Mouse (Mus musculus): ENCODE data around the gene Pdxk.

The Pdxk gene

DNA sequence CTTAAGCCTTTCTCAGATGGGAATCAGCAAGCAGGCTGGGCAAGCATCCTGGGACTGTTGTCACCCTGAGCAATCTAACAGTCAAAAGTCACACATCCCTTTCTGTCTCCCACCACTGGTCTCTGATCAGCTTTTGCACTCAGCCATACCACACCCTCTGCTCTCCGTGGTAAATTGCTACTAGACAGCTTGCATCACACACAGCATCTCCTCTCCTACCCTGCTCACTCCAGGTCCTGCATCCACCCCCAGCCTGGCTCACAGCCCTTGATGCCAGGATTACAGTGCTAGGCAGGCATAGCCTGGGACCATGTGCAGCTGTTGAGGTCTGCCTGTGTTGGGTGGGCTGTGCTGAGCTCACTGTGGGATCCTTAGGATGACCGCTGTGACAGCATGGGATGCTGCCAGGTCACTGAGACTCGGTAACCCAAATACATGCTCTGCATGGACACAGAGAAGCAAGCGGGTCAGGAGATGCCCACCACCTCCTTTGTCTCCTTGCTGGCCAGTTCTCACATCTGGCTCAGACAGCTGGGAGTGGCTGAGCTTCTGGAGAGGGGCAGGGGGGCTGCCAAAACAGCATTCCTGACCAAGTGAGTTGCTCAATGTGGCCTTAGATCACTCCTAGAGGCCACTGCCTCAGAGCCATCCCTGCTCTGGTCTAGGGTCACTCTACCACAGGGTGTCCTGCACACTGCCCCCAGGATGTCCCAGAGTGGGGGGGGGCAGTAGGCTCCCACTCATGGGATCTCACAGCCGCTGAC is 6.2 kb downstream of the Pdxk start:
- DNase-seq = no peak

DNA sequence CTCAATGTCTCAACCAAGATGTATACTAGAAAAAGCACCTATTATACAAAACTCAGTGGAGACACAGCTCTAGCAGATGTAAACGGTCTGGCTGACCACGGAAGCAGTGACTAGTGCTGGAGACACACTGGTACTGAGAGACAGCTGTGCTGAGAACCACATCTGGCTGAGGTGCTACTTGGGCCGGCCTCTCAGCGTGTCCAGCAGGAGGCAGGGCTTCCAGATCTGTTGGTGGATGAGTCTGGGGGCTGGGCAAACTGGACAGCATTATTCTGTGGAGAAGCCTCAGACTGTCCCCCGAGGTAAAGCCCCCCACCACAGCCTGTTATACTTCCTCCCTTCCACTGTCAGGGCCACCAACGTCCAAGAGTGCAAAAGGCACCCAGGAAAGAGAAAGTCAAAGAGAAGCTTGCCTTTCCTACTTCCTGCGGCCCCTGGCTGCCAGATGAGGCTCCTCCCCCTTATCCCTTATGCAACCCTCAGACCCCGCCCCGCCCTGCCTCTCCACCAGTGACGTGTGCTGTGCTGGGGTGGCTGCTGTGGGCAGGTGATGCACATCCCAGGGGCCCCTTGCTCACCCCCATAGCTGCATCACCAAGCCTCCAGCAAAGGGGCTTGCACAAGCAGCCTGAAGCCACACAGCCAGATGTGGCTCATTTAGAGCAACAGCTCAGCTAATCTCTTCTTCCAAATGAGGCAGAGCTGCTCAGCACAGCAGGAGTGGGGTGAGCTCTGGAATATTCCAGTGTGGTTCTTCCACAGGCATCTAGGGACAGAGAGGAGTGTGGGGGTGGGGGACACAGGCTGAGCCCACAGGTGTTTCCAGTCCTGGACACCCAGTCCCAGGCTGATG is 7.1 kb downstream of the Pdxk start:
- peak; percentile 64 to 80 for DNase-seq

DNA sequence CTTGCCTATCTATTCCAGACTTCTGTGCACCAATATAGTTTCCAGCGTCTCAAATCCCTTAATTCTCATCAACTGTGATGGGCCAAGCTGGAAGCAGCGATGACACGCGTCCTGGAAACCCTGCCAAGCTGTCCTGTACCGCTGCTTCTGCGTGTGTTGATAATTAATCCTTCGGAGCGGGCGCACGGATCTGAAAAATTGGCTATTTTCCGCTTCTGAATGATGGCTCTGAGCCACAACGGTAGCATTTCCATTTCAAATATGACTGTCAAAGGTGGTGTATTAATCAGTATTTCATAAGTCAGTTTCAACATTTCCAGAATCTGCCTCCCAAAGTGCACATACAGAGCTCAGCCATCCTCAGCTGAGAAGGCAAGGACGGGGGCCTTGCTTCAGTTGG is 8.1 kb downstream of the Pdxk start:
- DNase-seq = peak in 1 of 2 experiments; percentile 45

DNA sequence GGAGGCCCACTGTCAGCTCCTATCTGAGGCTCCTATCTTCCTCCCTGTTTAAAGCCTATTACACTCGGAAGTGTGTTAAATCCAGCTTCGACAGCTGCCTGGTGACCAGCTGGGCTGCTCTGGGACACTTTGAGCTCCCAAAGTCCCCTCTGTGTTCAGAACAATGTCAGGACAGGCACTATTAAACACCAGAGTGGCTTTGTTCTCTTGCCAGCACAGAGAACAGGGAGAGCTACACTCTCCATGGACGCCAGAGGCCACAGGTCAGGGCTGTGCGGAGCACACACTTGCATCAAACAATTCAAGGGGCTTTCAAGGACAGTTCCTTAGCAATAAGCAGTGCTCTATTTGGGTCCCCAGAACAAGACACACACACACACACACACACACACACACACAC is 12.1 kb downstream of the Pdxk start:
- no peak for DNase-seq

DNA sequence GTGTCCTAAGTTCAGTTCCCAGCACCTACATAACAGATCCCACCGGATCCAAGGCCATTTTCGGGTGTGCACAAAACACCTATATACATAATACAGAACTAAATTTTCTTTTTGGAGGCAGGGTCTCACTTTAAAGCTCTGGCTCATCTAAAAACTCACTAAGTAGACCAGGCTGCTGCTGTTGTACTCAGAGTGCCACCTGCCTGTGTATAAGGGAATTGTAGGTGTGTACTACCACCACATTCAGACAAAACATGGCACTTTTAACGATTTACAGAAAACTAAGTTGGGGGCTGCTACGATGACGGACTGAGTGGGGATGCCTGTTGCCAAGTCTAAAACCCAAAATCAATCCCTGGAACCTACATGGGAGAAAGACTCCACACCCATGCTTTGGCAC is 14.0 kb downstream of the Pdxk start:
- DNase-seq = no peak

DNA sequence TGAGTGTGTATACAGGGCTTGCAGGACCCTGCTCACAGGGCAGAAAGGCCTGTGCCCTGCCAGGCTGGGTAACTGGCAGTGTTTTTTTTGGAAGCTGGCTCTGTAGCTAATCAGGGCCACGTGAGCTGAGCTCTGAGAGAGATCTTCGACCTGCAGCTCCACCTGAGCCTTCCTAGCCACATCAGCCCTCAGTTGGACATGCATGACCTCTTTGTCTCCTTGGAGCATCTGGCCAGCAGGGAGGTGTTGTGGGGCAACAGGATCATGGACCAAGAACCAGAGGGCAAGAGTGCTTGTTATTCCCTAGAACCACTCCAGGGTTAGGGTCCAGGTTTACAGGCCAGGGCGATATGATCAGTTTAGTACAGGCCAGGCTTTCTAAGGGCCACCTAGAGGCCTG is 17.4 kb downstream of the Pdxk start:
- DNase-seq = peak; percentile 42 to 60

DNA sequence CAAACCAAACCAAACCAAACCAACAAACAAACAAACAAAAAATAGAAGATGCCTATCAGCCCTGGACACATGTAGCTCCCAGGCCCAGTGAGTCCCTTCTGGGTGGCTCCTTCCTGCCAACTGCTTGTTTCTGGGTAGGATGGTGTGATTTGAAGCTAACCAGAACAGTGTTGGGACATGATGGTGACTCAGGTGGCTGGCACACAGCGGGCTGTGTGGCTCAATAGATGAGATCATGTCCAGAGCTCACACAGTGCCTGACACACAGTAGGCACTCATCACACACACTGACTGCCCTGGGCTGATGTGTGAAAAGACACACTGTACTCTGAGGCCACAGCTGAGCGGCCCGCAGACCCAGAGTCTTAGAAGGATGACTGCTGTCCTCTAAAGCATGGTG is 18.6 kb downstream of the Pdxk start:
- DNase-seq = no peak

DNA sequence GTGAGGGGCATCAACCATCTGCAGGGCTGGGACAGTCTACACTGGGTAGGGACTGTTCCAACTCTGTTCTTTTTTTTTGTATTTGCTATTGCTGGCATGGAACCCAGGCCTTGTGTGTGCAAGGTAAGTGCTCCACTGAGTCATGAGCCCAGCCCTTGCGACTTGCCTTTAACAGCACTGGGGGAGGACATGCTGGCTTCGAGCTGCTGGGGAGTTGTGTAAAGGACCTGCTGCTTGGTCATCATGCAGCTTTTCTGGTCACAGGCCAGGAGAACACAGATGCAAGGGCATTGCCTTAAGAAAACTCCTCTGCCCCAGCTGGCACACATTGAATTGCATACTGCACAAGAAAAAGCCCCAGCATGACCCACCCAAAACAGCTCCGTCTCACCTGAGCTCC is 22.5 kb downstream of the Pdxk start:
- no peak for DNase-seq

DNA sequence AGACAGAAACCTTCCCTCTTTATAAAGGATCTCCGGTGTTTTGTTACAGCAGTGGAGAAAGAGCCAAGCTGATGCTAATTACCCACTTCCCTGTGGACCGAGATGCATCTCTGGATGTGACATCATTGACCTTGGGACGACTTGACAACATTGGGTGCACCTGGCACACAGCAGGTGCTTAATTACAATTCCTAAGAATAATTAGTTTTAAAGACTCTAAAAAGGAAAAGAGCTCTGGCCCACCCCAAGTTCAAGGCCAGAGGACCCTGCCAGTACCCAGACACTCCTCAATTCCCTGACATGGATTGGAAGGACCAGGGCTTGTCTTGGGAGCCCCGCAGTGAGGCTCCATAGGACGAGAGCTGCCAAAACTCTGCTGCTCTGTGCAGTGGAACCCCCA is 23.2 kb downstream of the Pdxk start:
- no peak for DNase-seq

DNA sequence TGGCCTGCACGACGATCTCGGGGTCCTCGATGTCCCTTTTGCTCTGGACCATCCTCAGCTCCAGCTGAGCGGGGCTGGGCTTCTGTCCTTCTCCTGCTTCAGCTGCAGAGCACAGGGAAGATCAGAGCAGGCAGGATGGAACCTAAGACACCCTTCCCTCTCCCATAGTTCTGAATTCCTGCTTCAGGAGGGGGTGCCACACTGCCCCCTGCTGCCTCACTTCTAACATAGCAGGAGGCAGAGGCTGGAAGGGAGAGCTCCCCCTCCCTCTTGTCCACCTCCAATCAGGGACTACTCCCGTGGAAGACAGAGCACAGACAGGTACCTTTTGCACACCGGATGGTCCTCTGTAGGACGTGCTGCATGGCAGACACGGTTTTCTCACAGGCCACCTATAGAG is 24.0 kb downstream of the Pdxk start:
- peak in 1 of 2 experiments; percentile 64 for DNase-seq

DNA sequence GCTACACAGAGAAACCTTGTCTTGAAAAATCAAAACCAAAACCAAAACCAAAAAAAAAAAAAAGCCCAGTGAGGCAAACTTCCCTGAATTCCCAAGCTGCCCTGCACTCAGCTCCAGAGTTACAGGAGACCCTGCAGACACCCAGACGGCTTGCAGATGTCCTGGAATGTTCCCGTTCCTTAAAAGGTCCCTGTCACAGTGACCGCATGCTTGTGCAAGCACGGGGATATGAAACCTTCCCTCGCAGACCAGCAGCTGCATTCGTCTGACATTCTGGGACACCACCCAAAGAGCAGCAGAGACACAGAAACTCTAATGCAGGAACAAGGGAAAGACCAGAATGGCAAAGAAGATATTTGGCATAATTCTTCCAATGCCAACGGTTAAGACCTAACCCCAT is 24.8 kb downstream of the Pdxk start:
- no peak for DNase-seq

DNA sequence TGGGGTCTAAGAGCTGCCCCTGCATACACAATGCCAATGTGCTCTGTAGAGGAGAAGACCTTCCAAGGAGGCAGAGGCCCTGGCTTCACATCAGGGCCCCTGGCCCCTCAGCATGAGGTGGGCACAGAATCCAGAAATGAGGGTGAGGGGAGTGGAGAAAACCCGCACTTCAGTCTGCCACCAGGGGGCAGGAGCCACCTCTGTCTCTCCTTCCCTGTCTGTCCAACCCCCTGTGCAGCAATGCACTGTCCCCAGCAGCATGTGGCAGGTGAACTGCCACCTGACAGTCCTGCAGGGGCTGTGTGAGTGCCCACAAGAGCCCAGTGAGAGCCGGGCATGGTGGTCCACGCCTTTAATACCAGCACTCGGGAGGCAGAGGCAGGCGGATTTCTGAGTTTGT is 25.2 kb downstream of the Pdxk start:
- peak in 1 of 2 experiments; percentile 55 for DNase-seq

DNA sequence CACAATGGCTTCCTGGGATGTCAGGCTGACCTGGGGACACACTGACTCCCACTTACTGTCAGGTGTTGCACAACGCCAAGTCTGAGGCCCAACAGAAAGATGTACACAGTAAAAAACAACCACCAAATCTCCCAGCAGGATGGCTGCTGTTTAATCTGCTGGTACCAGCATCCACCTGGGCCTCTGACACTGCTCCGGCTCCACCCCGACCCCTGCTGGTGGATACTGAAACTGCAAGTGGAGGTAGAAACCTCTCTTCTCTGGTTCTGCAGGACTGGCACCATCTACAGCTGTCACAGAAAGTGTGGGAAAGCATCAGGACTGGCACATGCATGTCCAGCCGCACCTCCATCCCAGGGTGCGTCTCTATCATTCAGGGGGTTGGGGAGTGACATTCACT is 26.7 kb downstream of the Pdxk start:
- peak; percentile 68 to 92 for DNase-seq

DNA sequence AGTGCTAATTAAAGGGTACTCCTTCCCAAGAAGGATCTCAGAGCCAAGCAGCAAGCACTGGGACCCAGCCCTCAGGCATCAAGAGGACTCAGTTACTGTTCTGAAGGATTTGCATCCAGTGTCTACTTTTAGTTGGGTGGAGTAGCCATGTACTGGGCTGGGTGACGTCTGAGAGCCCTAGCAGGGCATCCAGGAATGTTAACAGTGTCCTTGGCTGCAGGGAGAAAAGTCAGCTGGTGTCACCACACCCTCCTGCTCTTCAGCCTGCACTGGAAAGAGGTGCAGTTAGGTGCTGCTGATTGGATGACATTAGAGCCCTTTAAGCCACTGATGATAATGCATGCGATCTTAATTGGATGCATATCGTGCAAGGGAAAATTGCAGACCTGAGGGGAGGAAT is 31.9 kb downstream of the Pdxk start:
- DNase-seq = no peak

DNA sequence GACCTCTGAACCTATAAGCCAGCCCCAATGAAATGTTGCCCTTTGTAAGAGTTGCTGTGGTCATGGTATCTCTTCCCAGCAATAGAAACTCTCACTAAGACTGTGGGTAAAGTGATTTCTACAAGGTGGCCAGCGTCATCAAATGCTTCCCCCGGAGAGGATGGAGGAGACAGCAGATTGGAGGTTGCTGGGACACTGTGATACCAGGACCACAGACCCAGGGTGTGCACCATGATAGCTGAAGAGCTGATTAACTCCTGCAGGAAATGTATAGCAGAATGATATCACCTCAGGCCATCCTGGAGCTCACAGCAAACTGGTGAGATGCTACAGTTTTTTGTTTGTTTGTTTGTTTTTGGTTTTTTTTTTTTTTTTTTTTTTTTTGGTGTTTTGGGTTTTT is 35.0 kb downstream of the Pdxk start:
- no peak for DNase-seq

DNA sequence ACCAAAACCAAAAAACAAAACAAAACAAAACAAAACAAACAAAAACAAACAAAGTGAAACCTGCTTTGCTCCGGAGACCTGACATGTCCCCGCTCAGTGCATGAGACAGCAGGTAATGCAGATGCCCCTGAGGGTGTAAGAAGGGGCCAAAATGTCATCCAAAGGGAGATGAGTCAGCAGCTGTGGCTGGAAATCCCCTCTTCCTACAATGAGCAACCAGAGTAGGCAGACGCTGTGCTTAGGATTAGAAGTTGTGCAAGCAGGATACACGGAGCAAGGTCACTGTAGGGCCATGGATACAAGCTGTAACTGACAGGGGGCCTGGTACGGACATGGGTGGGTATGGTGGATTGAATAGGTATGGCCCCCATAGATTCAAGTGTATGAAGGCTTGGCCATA is 35.6 kb downstream of the Pdxk start:
- DNase-seq = no peak

DNA sequence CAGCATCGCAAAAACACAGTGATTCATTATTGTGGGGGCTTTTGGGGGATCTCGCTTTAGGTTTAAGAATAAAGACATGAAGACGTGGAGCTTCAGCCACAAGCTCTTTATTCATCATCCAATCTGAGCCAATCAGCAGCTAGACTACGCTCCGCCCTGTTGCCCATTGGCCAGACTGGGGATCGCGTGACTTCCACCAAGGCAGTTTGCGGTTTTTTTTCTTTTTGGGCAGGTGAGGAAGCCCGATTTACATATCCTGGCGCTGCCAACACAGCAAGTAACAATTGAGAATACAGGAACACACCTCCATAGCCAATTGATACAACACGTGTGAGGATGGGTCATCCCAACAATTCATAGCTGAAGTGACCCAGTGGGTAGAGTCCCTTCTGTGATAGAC is 36.7 kb downstream of the Pdxk start:
- no peak for DNase-seq

DNA sequence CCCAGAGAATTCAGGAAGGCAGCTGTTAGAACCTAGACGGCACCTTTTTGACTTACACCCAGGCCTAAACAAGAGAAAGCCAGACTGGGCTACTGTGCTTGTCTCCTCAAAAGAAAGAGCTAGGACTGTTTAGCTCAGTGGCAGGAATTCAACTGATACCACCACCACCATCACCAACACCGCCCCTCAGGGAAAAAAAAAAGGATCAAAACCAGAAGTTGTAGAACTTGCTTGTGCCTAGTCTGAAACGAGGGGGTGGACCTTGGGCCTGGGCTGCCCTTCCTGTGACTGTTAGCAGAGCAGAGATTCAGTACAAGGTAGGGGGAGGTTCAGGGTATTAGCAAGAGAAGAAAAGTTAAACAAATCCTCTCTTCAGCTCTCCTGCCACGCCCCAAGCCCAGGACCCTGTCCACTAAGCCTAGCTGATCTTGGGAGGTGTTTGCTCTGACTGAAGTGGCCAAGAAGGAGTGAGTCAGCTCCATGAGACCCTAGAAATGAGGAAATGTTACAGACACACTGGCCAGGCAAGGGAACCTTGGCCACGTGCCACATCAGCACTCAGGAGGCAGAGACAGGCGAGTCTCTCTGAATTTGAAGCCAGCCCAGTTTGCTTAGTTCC is 38.5 kb downstream of the Pdxk start:
- peak in 1 of 2 experiments; percentile 48 for DNase-seq

DNA sequence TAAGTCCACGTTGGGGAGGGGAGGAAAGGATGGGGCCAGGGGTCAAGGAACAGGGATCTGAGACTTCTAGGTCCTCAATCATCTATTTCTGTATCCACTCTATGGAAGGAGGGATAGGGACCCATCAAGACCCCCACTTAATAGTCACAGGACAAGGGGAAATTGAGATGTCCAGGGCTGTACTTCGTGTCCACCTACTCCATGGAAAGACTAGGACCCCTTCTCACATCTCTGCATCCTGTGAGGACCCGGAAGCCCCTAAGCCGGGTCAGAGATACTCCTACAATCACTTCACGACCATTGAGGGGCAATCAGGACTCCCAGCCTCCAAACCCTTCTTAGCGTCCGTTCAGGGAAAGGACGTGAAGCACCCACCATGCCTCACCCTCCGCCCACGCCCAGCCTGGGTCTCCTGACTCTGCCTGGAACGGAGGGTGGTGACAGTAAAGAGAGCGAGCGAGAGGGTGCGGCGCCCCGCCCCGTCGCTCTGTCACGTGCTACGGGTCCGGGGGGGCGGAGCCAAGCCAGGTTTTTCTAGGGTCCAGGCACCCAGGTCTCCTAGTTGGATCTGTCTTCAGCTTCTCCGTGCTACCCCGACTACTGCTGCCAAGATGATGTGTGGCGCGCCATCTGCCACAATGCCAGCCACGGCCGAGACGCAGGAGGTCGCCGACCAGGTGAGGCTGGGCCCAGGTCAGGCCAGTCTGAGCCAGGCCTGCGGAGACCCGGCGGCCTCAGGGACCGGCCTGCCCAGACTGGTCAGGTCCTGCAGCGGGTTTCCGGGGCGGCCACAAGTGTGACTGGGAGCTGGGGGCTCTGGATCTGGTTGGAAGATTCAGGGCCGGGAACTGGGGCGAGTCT is 39.4 kb downstream of the Pdxk start, which contains the start of gene Cstb:
TSS of gene Cstb (plus strand) at position 489 of the 861 bp plus-strand sequence.
- DNase-seq = peak; percentile 85 to 94

DNA sequence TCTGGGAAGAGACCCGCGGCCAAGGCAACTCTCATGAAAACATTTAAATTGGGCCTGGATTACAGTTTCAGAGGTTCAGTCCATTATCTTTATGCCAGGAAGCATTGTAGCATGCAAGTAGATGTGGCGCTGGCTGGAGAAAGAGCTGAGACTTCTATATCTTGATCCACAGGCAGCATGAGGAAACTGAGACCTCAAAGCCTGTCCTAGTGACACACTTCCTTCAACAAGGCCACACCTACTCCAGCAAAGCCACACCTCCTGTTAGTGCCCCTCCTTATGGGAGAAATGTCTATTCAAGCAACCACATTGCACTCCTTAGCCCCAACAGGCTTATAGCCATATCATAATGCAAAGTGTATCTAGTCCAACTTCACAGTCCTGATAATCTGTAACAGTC is 42.2 kb downstream of the Pdxk start:
- DNase-seq = no peak

DNA sequence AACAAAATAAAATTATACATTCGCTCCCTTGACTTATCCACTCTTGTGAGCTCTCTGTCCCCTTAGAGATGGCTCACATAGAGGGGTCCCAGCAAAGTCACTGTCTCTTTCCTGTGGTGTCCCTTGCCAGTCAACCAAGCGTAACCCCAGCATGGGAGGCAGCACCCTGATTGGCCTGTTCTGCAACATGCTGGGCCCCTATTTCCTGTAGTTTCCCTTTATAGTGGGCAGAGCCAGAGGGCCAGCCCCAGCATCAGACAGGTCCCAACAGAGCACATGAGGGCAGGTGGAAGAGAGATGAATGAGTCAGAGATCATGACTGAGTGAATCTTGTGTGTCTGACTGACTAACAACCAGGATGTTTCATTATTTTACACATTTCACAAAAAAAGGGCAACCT is 43.8 kb downstream of the Pdxk start:
- no peak for DNase-seq

DNA sequence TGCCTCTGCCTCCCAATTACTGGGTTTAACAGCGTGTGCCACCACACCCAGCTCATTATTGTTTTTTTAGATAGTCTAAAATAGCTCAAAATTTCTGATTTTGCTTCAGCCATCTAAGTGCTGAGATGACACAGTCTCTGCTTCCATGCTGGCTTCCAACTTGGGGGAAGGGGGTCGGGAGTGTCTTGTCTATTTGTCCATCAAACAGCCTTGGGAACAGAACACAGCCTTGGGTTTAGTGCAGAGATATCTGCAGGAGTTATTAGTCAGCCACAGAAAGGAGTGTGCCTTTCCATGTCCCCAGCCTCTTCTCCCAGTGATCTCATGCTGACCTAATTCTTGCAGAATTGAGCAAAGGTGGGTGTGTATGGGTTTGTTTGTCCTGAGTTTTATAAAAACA is 46.0 kb downstream of the Pdxk start:
- no peak for DNase-seq

DNA sequence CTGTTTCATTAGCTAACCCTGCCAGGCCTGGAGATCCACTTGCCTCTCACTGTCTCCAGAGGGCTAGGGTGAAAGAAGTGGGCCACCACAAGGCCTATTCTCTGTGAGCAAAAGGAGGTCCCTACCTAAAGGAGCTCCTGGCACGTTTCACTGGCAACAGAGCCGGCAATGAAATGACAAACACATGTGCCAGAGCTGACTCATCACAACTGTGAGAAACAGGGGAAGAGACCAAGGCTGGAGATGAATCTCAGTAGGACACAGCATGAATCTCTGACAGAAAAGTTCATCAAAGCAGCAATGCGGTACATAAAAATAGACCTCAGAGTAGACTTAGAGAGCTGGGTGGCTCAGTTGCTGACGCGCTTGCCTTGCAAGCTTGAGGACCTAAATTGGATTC is 46.9 kb downstream of the Pdxk start:
- DNase-seq = no peak

Measured in kidney, postnatal 36 days (tissue).